Mouse (Mus musculus): Measurements from ENCODE around the gene Ssbp3.

The Ssbp3 gene

GRCm38 (mm10) chr4:106985899-106986832 is 75.7 kb downstream of the Ssbp3 start:
- DNase-seq (ENCODE audit: low spot score): peak; percentile 85

DNA sequence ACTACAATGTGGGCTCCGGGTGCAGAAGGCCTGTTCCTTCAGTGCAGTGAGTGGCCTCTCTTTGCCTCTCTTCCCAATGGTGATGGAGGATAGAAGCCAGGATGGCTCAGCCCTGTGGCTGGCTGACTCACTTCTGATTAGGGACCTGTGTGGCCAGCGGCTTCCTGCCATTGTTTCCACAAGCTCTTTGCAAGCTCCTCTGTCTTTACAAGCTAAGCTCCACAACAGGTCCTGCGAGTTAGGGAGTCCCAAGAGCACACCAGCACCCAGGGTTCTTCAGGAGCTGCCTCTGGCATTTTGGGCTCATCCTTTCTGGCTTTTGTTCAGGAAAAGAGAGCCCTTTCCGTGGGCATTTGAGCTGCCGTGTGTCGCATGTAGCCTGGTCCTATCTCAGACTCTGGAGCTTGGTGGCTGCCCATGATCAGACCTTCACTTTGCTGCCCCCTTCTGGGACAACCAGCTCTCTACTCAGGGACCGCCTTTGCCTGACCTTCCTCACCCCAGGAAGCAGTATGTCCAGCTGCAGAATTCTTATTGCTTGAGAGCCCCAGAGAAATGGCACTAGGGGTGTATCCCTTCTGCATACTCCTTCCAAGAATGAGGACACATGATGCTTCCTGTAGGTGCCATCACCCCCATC is 77.3 kb downstream of the Ssbp3 start:
- peak; percentile 85 for DNase-seq (ENCODE audit: low spot score)

- no peak for DNase-seq (ENCODE audit: low spot score)
Measured at GRCm38 (mm10) chr4:106988886-106989225, 78.4 kb downstream of the Ssbp3 start.

- DNase-seq (ENCODE audit: low spot score): peak; percentile 78
Measured at GRCm38 (mm10) chr4:106989226-106989983, 78.9 kb downstream of the Ssbp3 start.

DNA sequence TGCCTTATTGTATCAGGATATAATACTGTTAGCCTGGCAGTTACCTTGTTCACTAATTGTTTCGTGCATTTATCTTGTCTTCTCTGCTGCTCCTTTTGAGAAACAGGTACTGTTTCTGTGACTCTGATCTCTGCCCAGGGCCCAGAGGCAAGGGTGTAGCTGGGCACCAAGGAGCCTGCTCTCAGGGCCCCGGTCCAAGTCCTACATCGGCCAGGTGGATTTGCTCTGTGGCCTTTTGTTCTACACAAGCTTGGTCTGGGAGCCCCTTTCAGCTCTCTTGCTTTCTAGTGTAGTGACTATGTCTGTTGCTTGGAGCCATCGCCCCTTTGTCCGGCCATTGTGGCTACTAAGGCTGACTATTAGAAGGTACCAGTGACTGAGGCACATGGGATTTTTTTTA is 82.6 kb downstream of the Ssbp3 start:
- no peak for DNase-seq (ENCODE audit: low spot score)

- DNase-seq (ENCODE audit: low spot score): no peak
Measured at GRCm38 (mm10) chr4:106994252-106994651, 83.8 kb downstream of the Ssbp3 start.

DNA sequence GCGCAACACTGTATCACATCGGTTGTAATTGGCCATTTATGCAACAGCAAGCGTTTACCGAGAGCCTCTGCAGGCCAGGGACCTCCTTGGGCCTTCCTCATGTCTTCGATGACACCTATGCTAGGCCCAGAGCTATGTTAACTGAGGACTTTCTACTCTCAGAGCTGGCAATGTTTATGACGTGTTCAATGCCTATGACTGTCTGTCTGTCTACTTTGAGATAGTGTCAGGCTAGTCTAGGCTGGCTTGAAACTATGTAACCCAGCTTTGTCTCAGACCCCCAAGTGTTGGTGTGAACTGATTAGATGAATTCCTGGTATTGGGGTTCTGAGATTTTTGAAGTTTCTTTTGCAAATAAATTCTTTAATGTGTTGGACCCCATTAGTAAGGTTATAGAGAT is 84.6 kb downstream of the Ssbp3 start:
- DNase-seq (ENCODE audit: low spot score): no peak

DNA sequence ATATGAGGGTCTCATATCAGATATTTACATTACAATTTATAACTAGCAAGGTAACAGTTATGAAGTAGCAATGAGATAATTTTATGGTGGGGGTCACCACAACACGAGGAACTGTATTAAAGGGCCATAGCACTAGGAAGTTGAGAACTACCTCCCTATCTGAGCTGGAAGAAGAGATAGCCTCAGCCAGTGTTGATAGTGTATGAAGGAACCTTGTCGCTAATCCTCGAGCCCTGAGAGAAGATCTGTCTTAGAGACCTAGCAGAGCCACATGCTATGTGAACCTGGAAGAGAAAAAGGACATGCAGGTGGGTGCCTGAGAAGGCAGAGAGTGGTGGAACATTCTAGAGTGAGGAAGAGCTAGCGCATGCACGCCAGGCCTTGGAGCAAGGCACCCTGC is 85.0 kb downstream of the Ssbp3 start:
- DNase-seq (ENCODE audit: low spot score): no peak

DNA sequence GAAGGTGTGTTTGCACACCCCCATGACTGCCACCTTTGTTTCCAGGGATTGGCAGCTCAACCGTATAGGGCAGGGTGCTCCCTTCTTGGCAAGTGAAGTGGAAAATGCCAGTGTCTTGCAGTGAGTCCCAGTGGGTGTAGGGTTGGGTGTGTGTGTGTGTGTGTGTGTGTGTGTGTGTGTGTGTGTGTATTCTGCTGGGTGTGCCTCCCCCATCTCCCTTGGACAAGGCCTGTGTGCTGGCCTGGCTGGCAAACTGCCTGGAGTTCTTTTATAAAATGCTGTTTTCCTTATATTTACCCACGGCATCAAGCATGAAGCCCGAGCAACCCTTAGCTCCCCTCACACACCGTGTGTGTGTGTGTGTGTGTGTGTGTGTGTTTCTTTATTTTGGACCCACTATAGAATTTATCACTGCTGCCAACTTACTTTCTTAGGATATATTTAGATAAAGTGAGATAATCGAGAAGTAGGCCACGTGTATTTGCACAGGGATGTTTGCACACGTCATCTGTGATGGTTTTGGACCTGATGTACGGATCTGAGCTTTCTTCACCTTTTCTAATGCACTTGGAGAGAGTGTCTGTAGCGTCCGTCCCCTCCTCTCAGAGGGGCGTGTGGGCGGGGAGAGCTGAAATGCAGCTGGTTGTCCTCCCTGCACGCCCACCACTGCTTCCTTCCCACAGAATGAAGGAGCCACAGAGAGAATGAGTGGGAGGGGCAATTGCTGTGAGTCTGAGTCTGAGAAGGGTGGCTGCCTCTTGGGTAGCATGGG is 86.0 kb downstream of the Ssbp3 start:
- DNase-seq (ENCODE audit: low spot score): no peak

GRCm38 (mm10) chr4:107001259-107001810 is 90.8 kb downstream of the Ssbp3 start:
- DNase-seq (ENCODE audit: low spot score): no peak

DNA sequence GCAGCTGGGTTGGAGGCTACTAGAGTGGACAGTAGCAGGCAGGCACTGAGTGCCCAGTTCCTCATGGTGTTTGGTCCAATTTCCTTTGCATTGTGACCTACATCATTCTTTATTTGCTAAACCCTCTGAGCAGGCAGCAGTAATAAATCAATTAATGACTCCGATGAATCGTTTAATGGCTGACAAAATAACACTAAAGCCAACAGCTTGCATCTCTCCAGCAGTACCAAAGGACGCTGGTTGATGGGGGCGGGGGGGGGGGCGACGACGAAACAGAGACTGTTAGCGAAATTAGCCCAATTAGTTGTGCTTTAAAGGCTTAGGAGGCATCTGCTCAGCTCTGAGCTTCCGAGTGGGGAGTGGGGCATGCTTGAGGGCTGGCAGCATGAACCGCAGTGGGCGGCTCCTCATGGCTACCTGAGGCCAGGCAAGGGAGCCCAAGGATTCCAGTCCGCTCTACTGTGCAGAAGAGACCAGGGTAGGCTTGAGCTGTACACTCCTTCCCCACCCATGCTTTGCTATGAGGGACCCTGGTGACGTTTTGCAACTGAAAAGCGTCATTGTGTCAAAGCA is 91.5 kb downstream of the Ssbp3 start:
- no peak for DNase-seq (ENCODE audit: low spot score)

DNA sequence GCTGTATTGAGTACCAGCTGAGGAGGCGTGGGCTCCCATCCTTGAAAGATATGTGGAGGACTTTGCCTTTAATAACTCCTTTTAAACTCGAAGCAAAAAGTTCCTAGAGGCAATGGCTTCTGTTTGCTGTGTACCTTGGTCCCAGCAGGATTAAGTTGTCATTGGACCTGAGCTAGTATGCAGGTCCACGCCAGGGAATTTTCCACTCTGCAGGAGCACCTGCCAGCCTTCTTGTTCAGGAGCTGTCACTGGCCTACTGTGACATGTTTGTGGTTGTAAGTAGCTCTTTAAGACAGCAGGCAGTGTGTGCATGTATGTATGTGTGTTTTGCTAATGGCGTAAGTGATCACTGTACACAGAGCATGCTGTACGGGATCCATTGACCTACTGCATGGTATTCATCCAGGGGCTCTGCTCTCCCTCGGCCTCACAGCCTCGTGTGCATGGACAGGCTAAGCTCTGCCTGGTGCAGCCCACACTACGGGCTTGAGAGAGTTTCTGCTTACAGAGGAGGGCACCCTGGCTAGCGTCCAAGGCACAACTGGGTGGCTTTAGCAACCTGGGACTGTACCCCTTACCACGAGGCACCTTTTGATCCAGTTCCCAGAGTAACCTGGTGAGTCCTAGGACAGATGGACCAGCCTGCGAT is 92.1 kb downstream of the Ssbp3 start:
- DNase-seq (ENCODE audit: low spot score): no peak

- no peak for DNase-seq (ENCODE audit: low spot score)
Measured at GRCm38 (mm10) chr4:107003199-107003598, 92.7 kb downstream of the Ssbp3 start.

- DNase-seq (ENCODE audit: low spot score): no peak
Measured at GRCm38 (mm10) chr4:107003786-107004185, 93.3 kb downstream of the Ssbp3 start.

- no peak for DNase-seq (ENCODE audit: low spot score)
Measured at GRCm38 (mm10) chr4:107004346-107004745, 93.8 kb downstream of the Ssbp3 start.

GRCm38 (mm10) chr4:107005166-107005565 is 94.7 kb downstream of the Ssbp3 start:
- no peak for DNase-seq (ENCODE audit: low spot score)

GRCm38 (mm10) chr4:107006229-107006628 is 95.7 kb downstream of the Ssbp3 start:
- DNase-seq (ENCODE audit: low spot score): no peak

GRCm38 (mm10) chr4:107006807-107007206 is 96.3 kb downstream of the Ssbp3 start:
- DNase-seq (ENCODE audit: low spot score): no peak

- no peak for DNase-seq (ENCODE audit: low spot score)
Measured at GRCm38 (mm10) chr4:107007359-107007758, 96.9 kb downstream of the Ssbp3 start.

DNA sequence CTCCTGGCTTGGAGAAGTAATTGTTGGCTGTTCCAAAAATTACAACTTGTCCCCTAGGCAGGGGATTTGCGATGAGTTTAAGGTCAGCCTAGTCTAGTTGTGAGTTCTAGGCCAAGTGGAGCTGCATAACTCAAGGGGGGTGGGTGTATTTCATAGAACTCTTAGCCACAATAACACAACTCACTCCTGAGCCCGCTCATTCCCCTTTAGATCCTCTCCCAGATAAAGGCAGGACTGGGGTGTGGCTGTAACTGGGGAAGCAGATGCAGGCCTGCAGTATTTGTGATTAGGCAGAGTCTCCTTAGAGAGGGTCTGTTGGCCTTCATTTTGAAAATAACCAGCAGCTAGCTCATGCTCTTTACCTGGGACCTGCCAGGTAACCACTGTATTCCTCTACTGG is 97.7 kb downstream of the Ssbp3 start:
- no peak for DNase-seq (ENCODE audit: low spot score)

GRCm38 (mm10) chr4:107009548-107009947 is 99.0 kb downstream of the Ssbp3 start:
- no peak for DNase-seq (ENCODE audit: low spot score)
